Mouse (Mus musculus): ENCODE data around the gene Cyp8b1.

Cyp8b1 gene

GRCm38 (mm10) chr9:121891301-121891700 lies 24.8 kb downstream of the Cyp8b1 start:
- DNase-seq (ENCODE audit: low spot score in 2 of 2): no peak

GRCm38 (mm10) chr9:121890441-121890941 lies 25.6 kb downstream of the Cyp8b1 start:
- DNase-seq (ENCODE audit: low spot score in 2 of 2): peak; percentile 33 to 47

GRCm38 (mm10) chr9:121889927-121890440 lies 26.1 kb downstream of the Cyp8b1 start:
- DNase-seq (ENCODE audit: low spot score in 2 of 2): no peak

GRCm38 (mm10) chr9:121882015-121882457 lies 34.1 kb downstream of the Cyp8b1 start:
- no peak for DNase-seq (ENCODE audit: low spot score in 2 of 2)

- DNase-seq (ENCODE audit: low spot score in 2 of 2): peak in 1 of 2 experiments; percentile 30
These were observed 34.8 kb downstream of the Cyp8b1 start for GRCm38 (mm10) chr9:121881301-121881700.

GRCm38 (mm10) chr9:121880840-121881239 lies 35.3 kb downstream of the Cyp8b1 start:
- DNase-seq (ENCODE audit: low spot score in 2 of 2): peak; percentile 25 to 75

- peak in 1 of 2 experiments; percentile 84 for DNase-seq (ENCODE audit: low spot score in 2 of 2)
These were observed 38.9 kb downstream of the Cyp8b1 start for GRCm38 (mm10) chr9:121877052-121877740.

- DNase-seq (ENCODE audit: low spot score in 2 of 2): no peak
These were observed 42.5 kb downstream of the Cyp8b1 start for GRCm38 (mm10) chr9:121873578-121873977.

- no peak for DNase-seq (ENCODE audit: low spot score in 2 of 2)
These were observed 43.9 kb downstream of the Cyp8b1 start for GRCm38 (mm10) chr9:121872062-121872683.

- DNase-seq (ENCODE audit: low spot score in 2 of 2): no peak
These were observed 46.1 kb downstream of the Cyp8b1 start for GRCm38 (mm10) chr9:121869973-121870515.

GRCm38 (mm10) chr9:121869432-121869831 lies 46.7 kb downstream of the Cyp8b1 start:
- DNase-seq (ENCODE audit: low spot score in 2 of 2): no peak

GRCm38 (mm10) chr9:121868236-121868635 lies 47.9 kb downstream of the Cyp8b1 start:
- DNase-seq (ENCODE audit: low spot score in 2 of 2): no peak

GRCm38 (mm10) chr9:121867632-121868031 lies 48.5 kb downstream of the Cyp8b1 start:
- no peak for DNase-seq (ENCODE audit: low spot score in 2 of 2)

- DNase-seq (ENCODE audit: low spot score in 2 of 2): no peak
These were observed 50.6 kb downstream of the Cyp8b1 start for GRCm38 (mm10) chr9:121865425-121866008.

- no peak for DNase-seq (ENCODE audit: low spot score in 2 of 2)
These were observed 51.3 kb downstream of the Cyp8b1 start for GRCm38 (mm10) chr9:121864837-121865236.
